Mouse (Mus musculus) sigmoid colon, adult 10 weeks (tissue): Measurements from ENCODE around the gene Krt42. TPM values are rescaled to one million over a fixed set of nuclear protein-coding genes. Genes with fewer than 3 reads are reported as not detected.

Source experiments
- polyA plus RNA-seq: library from polyadenylated mRNA; stranded (reverse); fragments of 350-450 nt; fragmentation: Illumina TruSeq; extraction: RNeasy Lipid Tissue Mini Kit (QIAGEN cat#74804); gene quantifications from one replicate; pipeline ENCODE4 v1.2.3, GENCODE M21; 2014; ENCODE audit warnings: low read depth, low replicate concordance

Krt42 gene
- not detected for polyA plus RNA-seq

DNA sequence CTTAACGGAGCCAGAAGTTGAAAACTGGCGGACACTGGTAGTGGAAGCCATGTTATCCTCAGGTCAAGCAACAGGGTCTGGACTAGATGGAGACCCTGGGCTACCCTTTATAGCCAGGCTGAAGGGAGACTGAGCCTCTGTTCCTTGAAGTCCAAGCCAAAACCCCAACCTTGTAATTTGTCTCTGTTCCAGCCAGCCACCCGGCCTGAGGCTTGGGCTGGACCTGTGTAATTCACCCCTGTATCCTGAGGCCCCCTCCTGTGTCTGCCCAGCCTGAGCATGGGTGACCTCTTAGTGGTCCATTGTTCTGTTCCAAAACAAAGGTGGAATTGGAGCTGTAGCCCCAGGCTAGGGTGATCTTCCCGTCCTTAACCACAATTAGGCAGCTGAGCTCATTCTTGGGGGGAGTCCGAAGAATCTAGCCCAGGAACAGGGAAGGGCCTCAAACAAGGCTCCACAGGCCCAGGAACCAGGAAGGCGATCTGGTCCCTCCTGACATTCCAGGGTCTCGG, at the start of gene Krt42:
TSS of gene Krt42 (minus strand) at position 51 of the 512 bp plus-strand sequence.

GRCm38 (mm10) chr11:100260514-100261234, 9.0 kb downstream of the Krt42 start, which contains the start of gene Krt17:
Gene Krt17, minus strand, starts transcription at chr11:100261029.

GRCm38 (mm10) chr11:100248852-100249465, 20.7 kb downstream of the Krt42 start, which contains the start of gene Krt16:
Gene Krt16, minus strand, starts transcription at chr11:100248902.

Other genes with a start within 250 kb of the Krt42 start
- gene Krt33b, start 240.0 kb downstream of the Krt42 start, polyA plus RNA-seq = not detected
- not detected for gene Krt34, start 228.3 kb downstream of the Krt42 start, polyA plus RNA-seq
- gene Krt31, start 219.3 kb downstream of the Krt42 start, polyA plus RNA-seq = not detected
- not detected for gene Krt32, start 181.6 kb downstream of the Krt42 start, polyA plus RNA-seq
- not detected for gene Krt35, start 173.6 kb downstream of the Krt42 start, polyA plus RNA-seq
- not detected for gene Krt36, start 164.2 kb downstream of the Krt42 start, polyA plus RNA-seq
- not detected for gene Krt13, start 148.3 kb downstream of the Krt42 start, polyA plus RNA-seq
- gene Krt15, start 133.9 kb downstream of the Krt42 start, polyA plus RNA-seq = not detected
- 104 TPM for gene Krt19, start 121.2 kb downstream of the Krt42 start, polyA plus RNA-seq
- gene Krt9, start 76.6 kb downstream of the Krt42 start, polyA plus RNA-seq = not detected
- not detected for gene Krt14, start 62.3 kb downstream of the Krt42 start, polyA plus RNA-seq
- not detected for gene Krt16, start 21.0 kb downstream of the Krt42 start, polyA plus RNA-seq
- gene Krt17, start 8.8 kb downstream of the Krt42 start, polyA plus RNA-seq = not detected
- 1,895 TPM for gene Eif1, start 50.0 kb upstream of the Krt42 start, polyA plus RNA-seq
- not detected for gene Gast, start 64.5 kb upstream of the Krt42 start, polyA plus RNA-seq
- 0.54 TPM for gene Hap1, start 86.3 kb upstream of the Krt42 start, polyA plus RNA-seq
- gene Jup, start 127.9 kb upstream of the Krt42 start, polyA plus RNA-seq = 5.2 TPM
- gene P3h4, start 145.0 kb upstream of the Krt42 start, polyA plus RNA-seq = 0.88 TPM
- gene Fkbp10, start 145.8 kb upstream of the Krt42 start, polyA plus RNA-seq = 0.66 TPM
- 7.8 TPM for gene Nt5c3b, start 171.9 kb upstream of the Krt42 start, polyA plus RNA-seq
- 0.69 TPM for gene Klhl10, start 172.0 kb upstream of the Krt42 start, polyA plus RNA-seq
- 5.7 TPM for gene Klhl11, start 202.9 kb upstream of the Krt42 start, polyA plus RNA-seq